Mouse (Mus musculus) kidney, adult 11 months (tissue): ENCODE data around the gene Dync1li2.

ENCODE experiments used
- DNase-seq: peaks from one replicate; pipeline ENCODE4 v3.0.0; 2022

Dync1li2 gene

GRCm38 (mm10) chr8:104442299-104443124 is at the start of gene Dync1li2:
Dync1li2 (minus strand) TSS chr8:104443047.
- DNase-seq, result peak; percentile 86

GRCm38 (mm10) chr8:104479091-104479490 is 36.2 kb upstream of the Dync1li2 start:
- DNase-seq, result no peak

GRCm38 (mm10) chr8:104472465-104472864 is 29.6 kb upstream of the Dync1li2 start:
- no peak for DNase-seq

GRCm38 (mm10) chr8:104467463-104467862 is 24.6 kb upstream of the Dync1li2 start:
- no peak for DNase-seq

GRCm38 (mm10) chr8:104452177-104452576 is 9.3 kb upstream of the Dync1li2 start:
- no peak for DNase-seq

- no peak for DNase-seq
Measured at GRCm38 (mm10) chr8:104448796-104449195, 5.9 kb upstream of the Dync1li2 start.

GRCm38 (mm10) chr8:104446016-104446415 is 3.2 kb upstream of the Dync1li2 start:
- no peak for DNase-seq

- DNase-seq, result no peak
Measured at GRCm38 (mm10) chr8:104445248-104445647, 2.4 kb upstream of the Dync1li2 start.

GRCm38 (mm10) chr8:104443125-104443679 is 355 bp upstream of the Dync1li2 start:
- DNase-seq, result no peak

- DNase-seq, result no peak
Measured at GRCm38 (mm10) chr8:104441613-104442012, 1.2 kb downstream of the Dync1li2 start.

GRCm38 (mm10) chr8:104439461-104439860 is 3.4 kb downstream of the Dync1li2 start:
- DNase-seq, result no peak

GRCm38 (mm10) chr8:104437494-104438135 is 5.2 kb downstream of the Dync1li2 start:
- DNase-seq, result no peak

- DNase-seq, result no peak
Measured at GRCm38 (mm10) chr8:104436591-104436990, 6.3 kb downstream of the Dync1li2 start.

- DNase-seq, result peak; percentile 96
Measured at GRCm38 (mm10) chr8:104436038-104436437, 6.8 kb downstream of the Dync1li2 start.

- no peak for DNase-seq
Measured at GRCm38 (mm10) chr8:104434826-104435354, 8.0 kb downstream of the Dync1li2 start.

GRCm38 (mm10) chr8:104434275-104434674 is 8.6 kb downstream of the Dync1li2 start:
- DNase-seq, result peak; percentile 39

GRCm38 (mm10) chr8:104433191-104433842 is 9.5 kb downstream of the Dync1li2 start:
- DNase-seq, result no peak

GRCm38 (mm10) chr8:104432656-104433055 is 10.2 kb downstream of the Dync1li2 start:
- no peak for DNase-seq

- no peak for DNase-seq
Measured at GRCm38 (mm10) chr8:104430230-104430629, 12.6 kb downstream of the Dync1li2 start.

GRCm38 (mm10) chr8:104427703-104428102 is 15.1 kb downstream of the Dync1li2 start:
- DNase-seq, result no peak

GRCm38 (mm10) chr8:104422313-104422712 is 20.5 kb downstream of the Dync1li2 start:
- DNase-seq, result no peak

- no peak for DNase-seq
Measured at GRCm38 (mm10) chr8:104416022-104416421, 26.8 kb downstream of the Dync1li2 start.

- DNase-seq, result no peak
Measured at GRCm38 (mm10) chr8:104414204-104414603, 28.6 kb downstream of the Dync1li2 start.
